In genomic region chr11:106659598-106660295, GRCm38 (mm10) we compare ENCODE assay signal across 8 mouse cellular contexts. TPM values are rescaled to one million over a fixed set of nuclear protein-coding genes. Genes with fewer than 3 reads are reported as not detected.
A peak's percentile ranks its signal among the peaks of the same experiment; 100 is the strongest.
DNase-seq lines count a peak whose midpoint lies in the region; ATAC-seq and TF ChIP-seq lines count a peak whose summit lies in the region.

No protein-coding gene starts in this region.

- 26% methylated on average over 15 of the region's 15 CpGs for WGBS in forebrain, embryonic 14.5 days
- WGBS in hindbrain, embryonic 11.5 days, result 52% methylated on average over 15 of the region's 15 CpGs
- 46% methylated on average over 15 of the region's 15 CpGs for WGBS in limb, embryonic 15.5 days
- 78% methylated on average over 15 of the region's 15 CpGs for WGBS in cerebellum, adult 2 months

- no peaks in the 10 kb centered on the region for H3K36me3 ChIP-seq in forebrain, embryonic 14.5 days (ENCODE audit: control insufficient read depth, insufficient read depth, low read length)
- no peaks in the 10 kb centered on the region for H3K36me3 ChIP-seq in hindbrain, embryonic 11.5 days (ENCODE audit: control insufficient read depth, insufficient read depth, low read length)
- H3K36me3 ChIP-seq in limb, embryonic 15.5 days, result no peaks in the 10 kb centered on the region

- peak overlapping the region; percentile 52; the same call in 1 of the 2 replicates for H3K27ac ChIP-seq in forebrain, embryonic 14.5 days (ENCODE audit: low read depth, low read length)
- peak overlapping the region; percentile 80 for H3K27ac ChIP-seq in hindbrain, embryonic 11.5 days (ENCODE audit: low read depth, low read length)
- peak overlapping the region; percentile 91 for H3K27ac ChIP-seq in limb, embryonic 15.5 days
- no peak overlapping the region for H3K27ac ChIP-seq in cerebellum, adult 2 months (ENCODE audit: insufficient read depth, low read length)

- peak; percentile 26 for DNase-seq in ovary, adult 18-20 months (ENCODE audit: low spot score)
- DNase-seq in ovary, postnatal 36 days (ENCODE audit: low spot score), result no peak
- DNase-seq in forebrain, embryonic 14.5 days (ENCODE audit: low spot score), result peak; percentile 38
- DNase-seq in hindbrain, embryonic 11.5 days (ENCODE audit: low spot score), result no peak
- DNase-seq in retina, postnatal 1 day, result peak; percentile 74
- no peak for DNase-seq in thymus, adult 18-20 months
- DNase-seq in cerebellum, adult 2 months, result no peak

- H3K4me3 ChIP-seq in forebrain, embryonic 14.5 days (ENCODE audit: low read depth, low read length), result no peak overlapping the region
- no peak overlapping the region for H3K4me3 ChIP-seq in hindbrain, embryonic 11.5 days (ENCODE audit: low read depth, low read length)
- no peak overlapping the region for H3K4me3 ChIP-seq in limb, embryonic 15.5 days
- H3K4me3 ChIP-seq in cerebellum, adult 2 months (replicated peaks; ENCODE audit: insufficient read depth, low read depth, low read length), result no peak overlapping the region

- H3K9ac ChIP-seq in forebrain, embryonic 14.5 days (ENCODE audit: low read length), result no peak overlapping the region; the same call in 1 of the 2 replicates
- H3K9ac ChIP-seq in hindbrain, embryonic 11.5 days (ENCODE audit: low read depth, low read length), result no peak overlapping the region
- no peak overlapping the region for H3K9ac ChIP-seq in limb, embryonic 15.5 days

- H3K4me2 ChIP-seq in forebrain, embryonic 14.5 days (ENCODE audit: low read length), result no peak overlapping the region
- H3K4me2 ChIP-seq in hindbrain, embryonic 11.5 days (replicated peaks; ENCODE audit: low read depth, low read length), result no peak overlapping the region
- H3K4me2 ChIP-seq in limb, embryonic 15.5 days, result no peak overlapping the region

- no peaks in the 10 kb centered on the region for H3K27me3 ChIP-seq in forebrain, embryonic 14.5 days (replicated peaks; ENCODE audit: control insufficient read depth, insufficient read depth, low read length)
- H3K27me3 ChIP-seq in hindbrain, embryonic 11.5 days (ENCODE audit: control insufficient read depth, insufficient read depth, low read length), result no peaks in the 10 kb centered on the region
- no peaks in the 10 kb centered on the region for H3K27me3 ChIP-seq in limb, embryonic 15.5 days
- no peaks in the 10 kb centered on the region for H3K27me3 ChIP-seq in cerebellum, adult 2 months (ENCODE audit: control insufficient read depth, insufficient read depth, low read length)

- no peak for TF ChIP-seq POLR2A in cerebellum, adult 2 months (IDR thresholded peaks at IDR 0.05; ENCODE audit: borderline replicate concordance, insufficient read depth, low read length)

- H3K9me3 ChIP-seq in forebrain, embryonic 14.5 days (replicated peaks; ENCODE audit: control insufficient read depth, low read length), result no peaks in the 10 kb centered on the region
- H3K9me3 ChIP-seq in hindbrain, embryonic 11.5 days (ENCODE audit: control insufficient read depth, low read length), result no peaks in the 10 kb centered on the region
- no peaks in the 10 kb centered on the region for H3K9me3 ChIP-seq in limb, embryonic 15.5 days

- TF ChIP-seq CTCF in cerebellum, adult 2 months (IDR thresholded peaks at IDR 0.05; ENCODE audit: borderline replicate concordance, insufficient read depth, low read depth, low read length), result no peak

- peaks cover 31% of the 10 kb centered on the region for H3K4me1 ChIP-seq in forebrain, embryonic 14.5 days (ENCODE audit: control insufficient read depth, insufficient read depth, low read length)
- H3K4me1 ChIP-seq in hindbrain, embryonic 11.5 days (replicated peaks; ENCODE audit: control insufficient read depth, insufficient read depth, low read length), result peaks cover 9% of the 10 kb centered on the region
- peaks cover 34% of the 10 kb centered on the region for H3K4me1 ChIP-seq in limb, embryonic 15.5 days
- H3K4me1 ChIP-seq in cerebellum, adult 2 months (ENCODE audit: control insufficient read depth, insufficient read depth, low read length), result peaks cover 10% of the 10 kb centered on the region

- ATAC-seq in forebrain, embryonic 14.5 days, result no peak
- ATAC-seq in hindbrain, embryonic 11.5 days (ENCODE audit: low FRiP score), result no peak
- no peak for ATAC-seq in limb, embryonic 15.5 days (ENCODE audit: insufficient number of reproducible peaks, low FRiP score, low TSS enrichment, low read depth)

RNA-seq across cellular contexts. Expression of gene Tex2, which starts 46.5 kb away (rescaled TPM):
- 11.9 and 17.6 TPM in 2 replicates for polyA plus RNA-seq in forebrain, embryonic 14.5 days (2014; fragmentation: Nextera tagmentation; extraction: Ambion mirVana)
- polyA plus RNA-seq in hindbrain, embryonic 11.5 days (2014; fragmentation: Nextera tagmentation; extraction: Ambion mirVana), result 10.2 and 11.2 TPM in 2 replicates
- polyA plus RNA-seq in limb, embryonic 15.5 days (2015; fragmentation: Nextera tagmentation; extraction: Ambion mirVana), result 10.4 and 10.9 TPM in 2 replicates
- polyA plus RNA-seq in cerebellum, adult 2 months (2012; rRNA removed), result 71.3 and 79.6 TPM in 2 replicates

Comparison
In these comparisons a context has a peak if more than half of its experiments do, and no peak if none do; other contexts are left out.
1. DNase-seq: peak in ovary, adult 18-20 months (single experiment), forebrain, embryonic 14.5 days (single experiment) and retina, postnatal 1 day (single experiment); none in ovary, postnatal 36 days (single experiment), hindbrain, embryonic 11.5 days (single experiment), thymus, adult 18-20 months (0 of 2) and cerebellum, adult 2 months (0 of 2).